Mouse (Mus musculus): ENCODE measurements around the gene Nptxr. TPM values are rescaled to one million over a fixed set of nuclear protein-coding genes. Genes with fewer than 3 reads are reported as not detected.

The Nptxr gene
- polyA plus RNA-seq, 1 experiment from 2014 or later: 2.5 TPM

GRCm38 (mm10) chr15:79810061-79810460, 5.5 kb upstream of the Nptxr start:
- Histone ChIP-seq H3K4me1 (ENCODE audit: control insufficient read depth, insufficient read depth, low read length) (no peaks in the 10 kb centered on the region), H3K9me3 (replicated peaks; ENCODE audit: control insufficient read depth, low read length) (no peaks in the 10 kb centered on the region), H3K9ac (ENCODE audit: low read length) (no peak overlapping the region), H3K4me3 (replicated peaks; ENCODE audit: low read length) (no peak overlapping the region), H3K27me3 (ENCODE audit: control insufficient read depth, insufficient read depth, low read length) (peaks cover 14% of the 10 kb centered on the region; the same call in 1 of the 2 replicates), H3K36me3 (ENCODE audit: control insufficient read depth, insufficient read depth, low read length) (no peaks in the 10 kb centered on the region), H3K27ac (ENCODE audit: low read length) (no peak overlapping the region), H3K4me2 (ENCODE audit: low read depth, low read length) (no peak overlapping the region)
- ATAC-seq (ENCODE audit: insufficient read depth, low FRiP score): no peak
- 51% methylated on average over 3 of the region's 3 CpGs for WGBS

GRCm38 (mm10) chr15:79808658-79809057, 4.1 kb upstream of the Nptxr start:
- Histone ChIP-seq H3K36me3 (ENCODE audit: control insufficient read depth, insufficient read depth, low read length) (no peaks in the 10 kb centered on the region), H3K4me1 (ENCODE audit: control insufficient read depth, insufficient read depth, low read length) (peaks cover 2% of the 10 kb centered on the region), H3K4me3 (replicated peaks; ENCODE audit: low read length) (no peak overlapping the region), H3K27me3 (ENCODE audit: control insufficient read depth, insufficient read depth, low read length) (peaks cover 20% of the 10 kb centered on the region), H3K9me3 (replicated peaks; ENCODE audit: control insufficient read depth, low read length) (no peaks in the 10 kb centered on the region), H3K4me2 (ENCODE audit: low read depth, low read length) (no peak overlapping the region), H3K9ac (ENCODE audit: low read length) (no peak overlapping the region), H3K27ac (ENCODE audit: low read length) (no peak overlapping the region)
- 49% methylated on average over 5 of the region's 5 CpGs for WGBS
- ATAC-seq (ENCODE audit: insufficient read depth, low FRiP score): no peak

- Histone ChIP-seq H3K36me3 (ENCODE audit: control insufficient read depth, insufficient read depth, low read length) (no peaks in the 10 kb centered on the region), H3K9me3 (replicated peaks; ENCODE audit: control insufficient read depth, low read length) (no peaks in the 10 kb centered on the region), H3K27ac (ENCODE audit: low read length) (no peak overlapping the region), H3K4me1 (ENCODE audit: control insufficient read depth, insufficient read depth, low read length) (peaks cover 6% of the 10 kb centered on the region), H3K9ac (ENCODE audit: low read length) (no peak overlapping the region), H3K4me2 (ENCODE audit: low read depth, low read length) (no peak overlapping the region), H3K27me3 (ENCODE audit: control insufficient read depth, insufficient read depth, low read length) (peaks cover 25% of the 10 kb centered on the region), H3K4me3 (replicated peaks; ENCODE audit: low read length) (no peak overlapping the region)
- WGBS: 23% methylated on average over 5 of the region's 5 CpGs
- no peak for ATAC-seq (ENCODE audit: insufficient read depth, low FRiP score)
Measured at GRCm38 (mm10) chr15:79808114-79808513, 3.5 kb upstream of the Nptxr start.

GRCm38 (mm10) chr15:79807050-79807449, 2.5 kb upstream of the Nptxr start:
- Histone ChIP-seq H3K36me3 (ENCODE audit: control insufficient read depth, insufficient read depth, low read length) (no peaks in the 10 kb centered on the region), H3K9me3 (replicated peaks; ENCODE audit: control insufficient read depth, low read length) (no peaks in the 10 kb centered on the region), H3K27me3 (ENCODE audit: control insufficient read depth, insufficient read depth, low read length) (peaks cover 35% of the 10 kb centered on the region), H3K4me2 (ENCODE audit: low read depth, low read length) (no peak overlapping the region), H3K4me3 (replicated peaks; ENCODE audit: low read length) (no peak overlapping the region), H3K4me1 (ENCODE audit: control insufficient read depth, insufficient read depth, low read length) (peaks cover 6% of the 10 kb centered on the region), H3K9ac (ENCODE audit: low read length) (no peak overlapping the region), H3K27ac (ENCODE audit: low read length) (no peak overlapping the region)
- no peak for ATAC-seq (ENCODE audit: insufficient read depth, low FRiP score)
- 29% methylated on average over 1 of the region's 1 CpGs for WGBS

GRCm38 (mm10) chr15:79805246-79805645, 680 bp upstream of the Nptxr start:
- Histone ChIP-seq H3K4me3 (replicated peaks; ENCODE audit: low read length) (no peak overlapping the region), H3K9ac (ENCODE audit: low read length) (no peak overlapping the region), H3K27me3 (ENCODE audit: control insufficient read depth, insufficient read depth, low read length) (peaks cover 40% of the 10 kb centered on the region), H3K4me2 (ENCODE audit: low read depth, low read length) (no peak overlapping the region), H3K4me1 (ENCODE audit: control insufficient read depth, insufficient read depth, low read length) (peaks cover 6% of the 10 kb centered on the region), H3K27ac (ENCODE audit: low read length) (no peak overlapping the region), H3K36me3 (ENCODE audit: control insufficient read depth, insufficient read depth, low read length) (no peaks in the 10 kb centered on the region), H3K9me3 (replicated peaks; ENCODE audit: control insufficient read depth, low read length) (no peaks in the 10 kb centered on the region)
- 28% methylated on average over 8 of the region's 8 CpGs for WGBS
- ATAC-seq (ENCODE audit: insufficient read depth, low FRiP score): no peak

GRCm38 (mm10) chr15:79803533-79804351, 824 bp downstream of the Nptxr start:
- peaks cover 40% of the 10 kb centered on the region for H3K27me3 ChIP-seq (ENCODE audit: control insufficient read depth, insufficient read depth, low read length)
- H3K36me3 ChIP-seq (ENCODE audit: control insufficient read depth, insufficient read depth, low read length): no peaks in the 10 kb centered on the region
- H3K27ac ChIP-seq (ENCODE audit: low read length): no peak overlapping the region
- peaks cover 6% of the 10 kb centered on the region for H3K4me1 ChIP-seq (ENCODE audit: control insufficient read depth, insufficient read depth, low read length)
- WGBS: 5% methylated on average over 81 of the region's 81 CpGs
- H3K9ac ChIP-seq (ENCODE audit: low read length): peak overlapping the region; percentile 76
- ATAC-seq (ENCODE audit: insufficient read depth, low FRiP score): peak; percentile 41
- peak overlapping the region; percentile 94 for H3K4me2 ChIP-seq (ENCODE audit: low read depth, low read length)
- no peaks in the 10 kb centered on the region for H3K9me3 ChIP-seq (replicated peaks; ENCODE audit: control insufficient read depth, low read length)
- H3K4me3 ChIP-seq (replicated peaks; ENCODE audit: low read length): peak overlapping the region; percentile 66

GRCm38 (mm10) chr15:79802304-79802703, 2.3 kb downstream of the Nptxr start:
- no peaks in the 10 kb centered on the region for H3K36me3 ChIP-seq (ENCODE audit: control insufficient read depth, insufficient read depth, low read length)
- H3K4me1 ChIP-seq (ENCODE audit: control insufficient read depth, insufficient read depth, low read length): peaks cover 6% of the 10 kb centered on the region
- H3K4me2 ChIP-seq (ENCODE audit: low read depth, low read length): no peak overlapping the region
- H3K4me3 ChIP-seq (replicated peaks; ENCODE audit: low read length): no peak overlapping the region
- 46% methylated on average over 4 of the region's 4 CpGs for WGBS
- no peak overlapping the region for H3K27ac ChIP-seq (ENCODE audit: low read length)
- ATAC-seq (ENCODE audit: insufficient read depth, low FRiP score): no peak
- H3K9ac ChIP-seq (ENCODE audit: low read length): no peak overlapping the region
- no peaks in the 10 kb centered on the region for H3K9me3 ChIP-seq (replicated peaks; ENCODE audit: control insufficient read depth, low read length)
- H3K27me3 ChIP-seq (ENCODE audit: control insufficient read depth, insufficient read depth, low read length): peaks cover 40% of the 10 kb centered on the region

GRCm38 (mm10) chr15:79801646-79802045, 2.9 kb downstream of the Nptxr start:
- Histone ChIP-seq H3K4me3 (replicated peaks; ENCODE audit: low read length) (no peak overlapping the region), H3K4me1 (ENCODE audit: control insufficient read depth, insufficient read depth, low read length) (peaks cover 6% of the 10 kb centered on the region), H3K4me2 (ENCODE audit: low read depth, low read length) (no peak overlapping the region), H3K9ac (ENCODE audit: low read length) (no peak overlapping the region), H3K27ac (ENCODE audit: low read length) (no peak overlapping the region), H3K9me3 (replicated peaks; ENCODE audit: control insufficient read depth, low read length) (no peaks in the 10 kb centered on the region), H3K27me3 (ENCODE audit: control insufficient read depth, insufficient read depth, low read length) (peaks cover 40% of the 10 kb centered on the region), H3K36me3 (ENCODE audit: control insufficient read depth, insufficient read depth, low read length) (no peaks in the 10 kb centered on the region)
- WGBS: 66% methylated on average over 2 of the region's 2 CpGs
- no peak for ATAC-seq (ENCODE audit: insufficient read depth, low FRiP score)

- H3K36me3 ChIP-seq (ENCODE audit: control insufficient read depth, insufficient read depth, low read length): no peaks in the 10 kb centered on the region
- peaks cover 32% of the 10 kb centered on the region for H3K27me3 ChIP-seq (ENCODE audit: control insufficient read depth, insufficient read depth, low read length)
- H3K27ac ChIP-seq (ENCODE audit: low read length): no peak overlapping the region
- no peaks in the 10 kb centered on the region for H3K9me3 ChIP-seq (replicated peaks; ENCODE audit: control insufficient read depth, low read length)
- WGBS: 64% methylated on average over 11 of the region's 11 CpGs
- H3K9ac ChIP-seq (ENCODE audit: low read length): no peak overlapping the region
- H3K4me1 ChIP-seq (ENCODE audit: control insufficient read depth, insufficient read depth, low read length): peaks cover 6% of the 10 kb centered on the region
- H3K4me3 ChIP-seq (replicated peaks; ENCODE audit: low read length): no peak overlapping the region
- H3K4me2 ChIP-seq (ENCODE audit: low read depth, low read length): no peak overlapping the region
- ATAC-seq (ENCODE audit: insufficient read depth, low FRiP score): no peak
Measured at GRCm38 (mm10) chr15:79800701-79801100, 3.9 kb downstream of the Nptxr start.

Data from stomach, embryonic 16.5 days (tissue).